Mouse (Mus musculus): Measurements from ENCODE around the gene Aox2.

DNA sequence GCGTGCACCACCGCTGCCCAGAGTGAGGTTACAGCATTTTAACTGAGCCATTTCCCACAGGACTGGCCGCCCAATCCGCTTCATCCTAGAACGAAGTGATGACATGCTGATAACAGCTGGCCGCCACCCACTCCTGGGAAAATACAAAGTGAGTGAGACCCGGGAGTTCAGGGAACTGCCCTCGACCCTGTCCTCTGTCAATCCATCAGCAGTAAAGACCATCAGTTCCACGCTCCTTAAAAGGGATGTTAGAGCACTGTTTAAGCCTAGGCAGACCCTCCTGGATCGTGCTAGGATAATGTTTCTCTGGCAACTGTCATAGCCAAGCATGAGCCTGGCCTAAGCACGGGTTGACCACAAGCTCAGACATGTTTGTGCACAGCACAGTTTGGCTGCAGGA, 24.7 kb upstream of the Aox2 start:
- no peak for TF ChIP-seq CTCF (IDR thresholded peaks at IDR 0.05; ENCODE audit: low read depth)
- no peak for TF ChIP-seq EP300 (optimal IDR thresholded peaks at IDR 0.05)

Measured in stomach, postnatal 0 days (tissue).